Mouse (Mus musculus): ENCODE data around the gene Msh6.

- TF ChIP-seq CTCF (IDR thresholded peaks at IDR 0.05; ENCODE audit: low read depth, low read length) (no peak), POLR2A (IDR thresholded peaks at IDR 0.05; ENCODE audit: borderline replicate concordance, low read depth, low read length) (no peak)
Measured at GRCm38 (mm10) chr17:87957096-87957840, 17.6 kb upstream of the Msh6 start.

Measured in bone marrow macrophage, adult 2 months (primary cell).